Mouse (Mus musculus) T-helper 17 cell (primary cell): ENCODE measurements around the gene 4930452B06Rik.

Experiments used
- in situ Hi-C, 2 experiments: fragments of 300-600 bp; cut with MboI, MseI; formaldehyde crosslinking; loops; 1 replicate in 1 of 2; 2 replicates in 1 of 2; pipeline ENCODE4 v1.15.1; 2025; ENCODE audit warnings: high pct_unique_total_duplicates in 2 of 2

Gene 4930452B06Rik

DNA sequence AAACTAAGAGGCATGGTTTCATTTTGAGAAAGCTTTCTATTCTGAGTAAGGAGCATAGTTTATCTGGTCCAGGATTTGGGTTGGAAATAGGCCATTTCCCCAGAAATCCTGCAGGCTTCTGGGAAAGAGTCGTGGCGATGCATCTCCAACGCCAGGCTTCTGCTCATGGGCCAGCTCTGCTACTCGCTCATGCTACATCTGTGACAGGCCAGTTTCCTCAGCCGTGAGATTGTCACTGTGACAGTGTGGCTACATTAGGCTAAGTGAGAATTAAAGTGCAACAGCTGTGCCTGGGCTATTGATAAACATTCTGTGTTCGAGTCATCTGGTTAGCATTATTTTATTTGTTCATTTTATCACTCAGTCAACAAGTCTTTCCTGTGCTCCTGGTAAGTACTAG is 140.8 kb downstream of the 4930452B06Rik start:
- in situ Hi-C loops, result no loop called here

DNA sequence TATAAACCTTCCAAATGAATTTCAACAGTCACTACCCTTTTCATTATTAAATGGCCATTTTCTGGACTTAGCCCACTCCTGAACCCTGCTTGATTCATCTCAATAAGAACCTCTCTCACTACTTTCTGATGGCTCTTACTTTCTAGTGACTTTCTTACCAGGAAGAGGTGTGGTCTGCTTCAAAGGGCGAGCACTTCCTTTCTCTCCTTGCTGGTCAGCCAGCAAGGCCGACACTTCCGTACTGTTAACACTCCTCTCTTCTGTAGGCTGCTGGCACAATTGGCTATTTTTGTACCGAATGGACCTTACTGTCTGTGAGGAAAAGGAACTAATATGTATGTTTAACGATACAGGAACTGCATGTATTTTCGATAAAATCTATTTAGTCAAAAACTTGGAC is 148.4 kb downstream of the 4930452B06Rik start:
- in situ Hi-C loops, result no loop called here

DNA sequence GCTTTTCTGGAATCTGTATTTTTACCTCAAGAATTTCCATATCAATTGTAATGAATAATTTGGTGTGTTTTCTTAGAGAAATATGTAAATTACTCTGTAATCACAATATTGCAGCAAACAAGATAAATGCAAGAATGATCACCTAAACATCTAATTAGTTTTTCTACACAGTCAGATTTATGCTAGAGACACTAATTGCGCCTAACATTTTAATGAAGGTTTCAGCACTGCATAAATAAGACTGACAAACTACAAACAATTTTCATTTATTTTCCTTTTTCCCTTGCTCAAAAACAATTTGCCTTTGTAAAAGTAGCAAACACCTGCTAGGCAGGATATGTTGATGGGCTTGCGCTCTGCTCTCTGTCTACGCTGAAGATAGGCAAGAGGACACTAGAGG is 152.0 kb downstream of the 4930452B06Rik start:
- in situ Hi-C loops, result no loop called here

DNA sequence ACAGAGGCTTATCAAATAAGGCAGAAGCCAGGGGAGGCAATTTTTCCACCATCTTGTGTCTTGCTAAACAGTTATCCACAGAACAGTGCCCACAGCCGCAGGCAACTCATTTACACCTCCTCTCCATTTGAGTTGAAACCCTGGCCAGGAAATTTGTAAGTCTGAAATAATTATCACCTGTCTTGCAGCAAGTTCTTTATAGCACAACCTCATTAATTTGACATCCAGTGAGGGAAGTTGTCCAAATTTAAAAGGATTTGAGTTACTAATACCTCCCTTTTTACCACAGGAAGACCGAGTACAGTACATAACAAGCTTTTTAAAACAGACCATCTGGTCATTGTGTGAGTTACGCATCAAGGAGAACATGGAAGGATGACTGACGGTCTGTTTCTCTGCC is 154.8 kb downstream of the 4930452B06Rik start:
- in situ Hi-C loops, result no loop called here

DNA sequence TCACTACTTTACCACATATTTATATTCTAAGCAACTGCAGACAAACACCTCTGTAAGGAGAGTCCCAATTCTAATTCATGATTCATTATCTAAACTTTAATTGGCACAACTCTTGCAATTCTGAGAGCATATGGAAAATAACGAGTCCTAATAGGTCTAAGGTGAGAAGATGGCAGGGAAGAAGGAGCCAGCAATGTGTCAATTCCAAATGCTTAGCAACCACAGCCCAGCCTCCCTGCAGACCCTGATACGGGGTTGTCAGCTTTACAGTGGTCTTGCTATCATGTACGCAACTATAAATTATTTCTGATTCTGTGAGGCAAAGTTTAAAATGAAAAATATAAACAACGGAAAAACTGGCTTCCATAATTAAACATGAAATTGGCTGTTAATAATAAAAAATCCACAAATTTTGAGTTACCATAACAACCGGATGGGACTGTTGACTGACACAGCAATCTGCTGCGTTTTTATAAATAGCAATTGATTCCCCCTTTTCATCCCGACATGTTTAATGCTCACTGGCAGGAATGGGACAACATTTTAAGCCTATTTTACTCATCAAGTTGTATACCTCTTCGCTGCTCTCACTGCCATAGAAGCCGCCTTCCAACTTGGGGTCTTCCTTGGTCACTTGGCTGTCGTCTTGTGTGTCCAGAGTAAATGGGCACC is 155.6 kb downstream of the 4930452B06Rik start:
- in situ Hi-C loops, result no loop called here

DNA sequence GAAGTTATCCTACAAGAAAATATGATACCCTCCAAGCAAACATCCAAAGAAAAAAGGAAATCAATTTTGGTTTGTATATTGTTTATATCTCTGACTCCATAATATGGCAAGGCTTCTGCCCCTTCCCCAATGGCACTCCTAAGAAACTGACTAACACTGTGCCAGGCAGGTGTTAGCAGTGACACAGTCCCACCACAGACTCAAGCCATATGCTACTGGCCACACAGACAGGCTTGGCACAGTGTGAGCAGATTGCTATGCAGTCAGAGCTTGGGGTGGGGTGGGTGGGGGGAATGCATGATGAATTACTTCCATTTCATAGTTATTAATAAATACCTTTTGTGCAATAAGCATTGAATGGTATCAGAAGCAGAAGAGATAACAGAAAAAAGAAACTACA is 157.4 kb downstream of the 4930452B06Rik start:
- in situ Hi-C loops, result loop anchor here in 1 of 2 experiments (10.0 kb wide), 1 partner anchor 1026 kb away; no protein-coding TSS in a partner anchor

DNA sequence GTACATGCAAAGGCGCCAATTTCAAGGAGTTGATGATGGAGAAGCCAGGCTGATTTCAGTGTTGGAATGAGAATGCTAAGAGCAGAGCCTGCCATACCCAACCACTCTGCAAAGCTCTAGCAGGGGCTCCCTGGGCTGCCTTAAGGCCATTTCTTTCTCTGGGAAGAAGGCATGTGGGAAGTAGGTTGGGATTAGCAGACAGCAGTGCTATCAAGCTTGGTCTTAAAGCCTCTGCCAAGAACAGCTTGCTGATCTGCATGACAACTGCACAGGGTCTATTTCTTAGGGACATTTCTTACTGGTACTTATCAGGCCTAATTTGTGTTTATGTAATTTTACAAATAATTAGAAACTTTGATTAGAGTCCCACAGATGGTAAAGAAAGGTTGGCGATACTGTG is 161.8 kb downstream of the 4930452B06Rik start:
- in situ Hi-C loops, result loop anchor here in 1 of 2 experiments (10.0 kb wide), 1 partner anchor 1031 kb away; no protein-coding TSS in a partner anchor

DNA sequence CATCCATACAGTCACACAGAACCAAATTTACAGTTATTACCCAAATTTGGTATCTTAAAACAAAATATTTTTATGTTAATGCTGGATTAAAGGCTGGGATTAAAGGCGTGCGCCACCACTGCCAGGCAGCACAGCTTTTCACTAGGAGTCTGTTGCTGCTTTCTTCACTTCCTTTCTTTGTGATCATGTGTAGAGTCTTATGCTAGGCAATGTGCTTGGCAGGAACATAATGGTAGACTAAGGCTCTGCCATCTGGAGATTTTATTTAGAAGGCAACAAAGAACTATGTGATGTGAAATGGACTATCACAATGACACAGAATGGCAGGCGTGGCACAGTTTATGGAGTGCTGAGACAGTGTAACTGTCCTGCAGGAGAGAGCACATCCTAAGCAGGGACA is 162.7 kb downstream of the 4930452B06Rik start:
- in situ Hi-C loops, result loop anchor here in 1 of 2 experiments (10.0 kb wide), 1 partner anchor 1031 kb away; no protein-coding TSS in a partner anchor

DNA sequence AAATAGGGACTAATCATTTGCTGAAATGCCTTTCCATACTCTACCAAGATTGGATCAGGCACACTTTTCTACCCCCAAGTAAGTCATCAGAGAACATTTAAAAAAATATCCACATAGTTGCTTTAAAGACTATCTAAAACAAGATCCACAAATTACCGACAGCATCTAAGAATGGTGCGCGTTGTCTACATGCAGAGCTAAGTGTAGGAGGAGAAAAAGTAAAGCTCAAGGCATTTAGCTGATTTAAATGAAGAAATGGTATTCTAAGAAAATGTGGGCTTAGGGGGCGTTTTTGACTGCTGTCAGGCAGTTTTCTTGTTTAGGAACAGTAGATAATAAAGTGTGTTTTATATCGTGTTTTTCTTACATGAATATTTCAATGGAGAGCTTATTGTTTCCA is 163.5 kb downstream of the 4930452B06Rik start:
- in situ Hi-C loops, result loop anchor here in 1 of 2 experiments (10.0 kb wide), 1 partner anchor 1032 kb away; no protein-coding TSS in a partner anchor

DNA sequence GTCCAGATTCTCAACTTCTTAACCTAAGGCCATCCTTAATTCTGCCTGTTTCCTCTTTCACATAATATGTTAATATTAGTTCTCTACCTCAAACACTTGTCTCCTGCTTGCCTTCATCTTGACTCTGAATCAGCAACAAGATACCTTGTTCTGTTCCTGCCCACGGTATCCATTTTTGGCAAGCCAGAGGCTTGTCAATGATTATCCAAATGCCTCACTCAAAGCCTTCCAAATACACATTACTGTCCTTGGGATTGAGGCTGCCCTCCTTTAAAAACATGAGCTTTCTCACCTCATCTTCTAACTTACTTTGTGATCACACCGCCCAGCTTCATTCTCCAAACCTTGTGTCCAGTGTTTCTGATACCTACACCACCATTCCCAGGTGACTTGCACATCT is 170.3 kb downstream of the 4930452B06Rik start:
- in situ Hi-C loops, result no loop called here

DNA sequence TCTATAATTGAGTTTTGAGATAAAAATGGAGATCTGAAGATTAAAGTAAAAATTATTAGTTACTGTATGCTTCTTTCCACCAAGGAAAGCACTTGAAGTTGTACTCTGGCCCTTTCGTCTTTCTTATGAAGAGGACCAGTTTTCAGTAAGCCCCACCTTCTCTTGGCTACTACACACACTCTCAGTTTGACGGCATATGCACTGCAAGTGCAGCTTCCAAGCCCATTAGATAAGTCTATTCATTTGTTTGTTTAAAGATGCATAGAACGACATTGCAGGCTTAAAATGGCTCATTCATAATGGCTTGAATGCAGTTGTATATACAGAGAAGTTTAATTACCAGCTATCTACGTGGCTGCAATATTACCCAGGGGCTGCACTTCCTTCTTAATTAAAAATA is 171.1 kb downstream of the 4930452B06Rik start:
- in situ Hi-C loops, result no loop called here

DNA sequence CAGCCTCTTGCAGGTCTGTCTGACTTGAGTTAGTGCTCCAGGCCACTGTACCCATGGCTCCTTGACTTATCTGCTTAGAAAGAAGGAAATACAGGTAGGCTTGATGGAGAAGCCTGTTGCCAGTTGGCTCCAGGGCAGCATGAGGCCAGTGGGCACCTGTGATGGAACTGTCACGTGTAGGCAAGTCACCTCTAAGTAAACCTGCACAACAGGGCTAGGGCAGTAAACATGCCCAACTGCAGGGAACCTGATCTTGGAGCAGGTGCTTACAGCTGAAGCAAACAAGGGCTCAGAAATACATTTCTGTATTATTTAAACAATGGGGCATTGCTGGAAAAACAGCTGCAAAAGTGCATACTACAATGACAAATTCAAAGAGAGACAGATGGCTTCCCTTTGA is 171.8 kb downstream of the 4930452B06Rik start:
- in situ Hi-C loops, result no loop called here

DNA sequence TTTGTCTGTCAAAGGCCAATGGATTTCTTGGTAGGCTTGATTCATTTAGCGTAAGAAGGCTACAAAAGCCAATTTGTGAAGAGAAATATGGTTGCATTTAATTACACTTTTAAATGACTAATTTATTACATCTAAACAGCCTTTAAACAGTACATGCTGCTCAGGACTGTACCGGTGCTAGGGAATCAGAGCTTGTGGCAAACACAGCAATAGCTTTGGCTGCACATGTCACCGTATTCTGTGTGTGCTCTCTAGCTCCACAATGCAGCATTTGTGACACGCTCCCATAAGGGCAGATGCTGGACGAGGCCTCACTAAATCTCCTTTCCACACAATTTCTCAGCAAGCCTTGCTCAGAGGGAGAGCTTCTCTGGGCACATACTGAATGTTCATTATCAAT is 187.9 kb downstream of the 4930452B06Rik start:
- in situ Hi-C loops, result no loop called here

DNA sequence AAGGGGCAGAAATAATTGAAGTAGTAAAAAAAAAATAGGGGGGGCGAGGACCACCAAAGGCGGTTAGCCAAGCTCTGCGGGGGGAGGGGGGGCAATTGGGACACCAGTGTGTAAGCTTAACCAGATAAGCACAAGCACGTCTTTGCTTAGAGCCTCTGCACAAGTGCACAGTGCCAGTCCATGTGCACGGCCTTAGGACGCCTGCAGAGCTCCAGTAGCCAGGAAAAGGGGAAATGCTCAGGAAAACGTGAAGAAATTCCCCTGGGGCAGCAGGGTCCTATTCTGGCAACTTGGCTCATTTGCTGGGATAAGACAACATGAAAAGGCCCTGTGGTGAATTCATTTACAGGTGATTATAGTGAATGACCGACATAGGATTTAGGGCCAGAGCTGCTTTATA is 188.7 kb downstream of the 4930452B06Rik start:
- in situ Hi-C loops, result no loop called here

DNA sequence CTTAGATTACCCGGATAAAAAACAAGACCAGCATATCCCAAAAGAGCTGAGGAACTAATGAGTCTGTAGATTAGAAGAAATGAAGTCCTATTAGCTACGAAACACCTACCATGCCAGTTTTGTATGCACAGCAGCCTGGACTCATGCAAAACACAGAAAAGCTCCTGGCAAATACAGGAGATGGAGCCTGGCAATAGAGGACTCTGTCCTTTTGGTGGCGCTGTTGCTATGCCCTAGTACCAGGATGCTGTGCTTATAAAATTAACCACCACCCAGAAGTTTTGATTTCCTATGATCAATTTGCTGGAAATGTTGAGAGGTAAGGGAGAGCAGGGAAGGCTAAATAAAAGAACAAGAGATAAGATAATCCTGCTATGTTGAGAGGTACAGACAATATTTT is 189.4 kb downstream of the 4930452B06Rik start:
- in situ Hi-C loops, result no loop called here

DNA sequence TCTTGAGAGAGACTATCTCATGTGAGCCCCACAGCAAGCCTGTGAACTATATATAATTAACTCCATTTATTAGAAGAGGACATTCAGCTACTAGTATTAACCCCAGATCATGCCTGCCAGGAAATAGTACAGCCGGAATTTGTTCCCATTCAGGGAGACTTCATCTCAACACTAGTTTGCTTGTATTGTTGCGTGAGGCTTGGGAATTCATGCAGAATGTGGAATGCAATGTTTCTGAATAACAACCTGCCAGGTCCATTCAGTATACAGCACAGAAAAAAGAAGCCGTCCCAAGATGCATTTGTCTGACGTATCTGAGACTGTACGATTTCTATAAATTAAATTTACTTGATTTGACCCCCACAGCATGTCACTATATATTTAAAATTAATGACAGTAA is 190.2 kb downstream of the 4930452B06Rik start:
- in situ Hi-C loops, result no loop called here

DNA sequence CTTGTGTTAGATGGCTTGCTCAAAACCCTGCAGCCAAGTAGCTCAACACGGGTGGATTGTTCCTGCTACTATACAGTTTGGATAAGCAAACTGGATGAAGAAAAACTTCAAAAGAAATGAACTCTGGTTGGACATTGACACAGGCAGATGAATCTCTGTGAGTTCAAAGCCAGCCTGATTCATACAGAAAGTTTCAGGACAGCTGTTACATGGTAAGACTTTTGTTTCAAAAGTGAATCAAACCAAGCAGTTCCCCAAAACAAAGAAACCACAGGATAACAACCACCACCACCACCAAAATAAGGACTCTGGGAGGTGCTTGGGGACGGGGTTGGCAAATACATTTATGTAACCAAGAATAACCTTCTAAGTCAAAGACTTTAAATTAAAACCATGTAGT is 193.2 kb downstream of the 4930452B06Rik start:
- in situ Hi-C loops, result no loop called here

DNA sequence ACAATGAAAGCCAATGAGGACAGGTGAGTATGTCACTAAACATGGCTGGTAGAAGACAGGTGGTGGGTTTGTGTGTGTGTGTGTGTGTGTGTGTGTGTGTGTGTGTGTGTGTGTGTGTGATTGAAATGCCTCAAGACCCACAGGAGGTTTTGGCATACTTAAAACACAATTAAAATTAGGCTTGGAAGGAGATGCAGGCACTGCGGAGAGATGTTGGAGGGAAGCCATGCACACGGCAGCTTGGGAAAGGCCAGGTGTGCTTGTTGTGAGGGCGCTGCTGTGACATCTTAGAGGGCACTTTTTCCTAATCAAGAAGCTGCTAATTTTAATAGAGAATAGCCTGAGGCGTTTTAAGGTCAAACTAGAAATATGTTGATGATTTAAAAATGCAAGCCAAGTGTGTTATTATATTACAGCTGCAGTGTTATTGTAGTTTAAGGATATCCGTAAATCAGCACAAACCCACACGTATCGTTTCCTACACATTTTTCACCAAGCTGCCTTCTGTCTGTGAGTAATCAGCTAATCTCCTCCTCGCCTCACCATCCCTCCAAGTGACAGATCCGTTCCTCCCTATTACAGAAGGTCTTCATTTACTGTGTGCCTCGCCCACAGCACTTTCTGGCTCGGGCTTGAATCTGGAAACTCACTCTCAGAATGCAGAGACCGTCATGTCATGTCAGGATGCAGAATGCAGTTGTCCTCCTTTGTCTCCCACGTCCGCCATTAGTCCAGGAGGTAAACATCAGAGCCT is 201.5 kb downstream of the 4930452B06Rik start:
- in situ Hi-C loops, result no loop called here

DNA sequence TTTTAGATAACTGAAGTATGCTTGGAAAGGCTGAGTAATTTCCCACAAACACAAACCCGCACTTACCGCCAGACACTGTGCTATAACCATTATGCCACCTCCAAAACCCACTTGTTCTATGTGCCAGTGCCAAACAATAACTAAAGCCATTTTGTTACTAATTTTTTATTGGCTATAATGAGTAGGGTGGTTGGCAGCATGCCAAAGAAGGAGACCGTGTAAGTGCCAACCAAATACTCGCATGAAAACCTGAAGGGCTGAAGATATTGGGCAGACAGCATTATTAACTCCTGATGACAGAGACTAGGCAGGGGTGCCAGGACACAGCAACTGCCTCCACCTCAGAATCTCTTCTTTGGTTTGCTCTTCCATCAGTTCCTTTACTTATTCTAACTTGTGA is 203.1 kb downstream of the 4930452B06Rik start:
- in situ Hi-C loops, result no loop called here

DNA sequence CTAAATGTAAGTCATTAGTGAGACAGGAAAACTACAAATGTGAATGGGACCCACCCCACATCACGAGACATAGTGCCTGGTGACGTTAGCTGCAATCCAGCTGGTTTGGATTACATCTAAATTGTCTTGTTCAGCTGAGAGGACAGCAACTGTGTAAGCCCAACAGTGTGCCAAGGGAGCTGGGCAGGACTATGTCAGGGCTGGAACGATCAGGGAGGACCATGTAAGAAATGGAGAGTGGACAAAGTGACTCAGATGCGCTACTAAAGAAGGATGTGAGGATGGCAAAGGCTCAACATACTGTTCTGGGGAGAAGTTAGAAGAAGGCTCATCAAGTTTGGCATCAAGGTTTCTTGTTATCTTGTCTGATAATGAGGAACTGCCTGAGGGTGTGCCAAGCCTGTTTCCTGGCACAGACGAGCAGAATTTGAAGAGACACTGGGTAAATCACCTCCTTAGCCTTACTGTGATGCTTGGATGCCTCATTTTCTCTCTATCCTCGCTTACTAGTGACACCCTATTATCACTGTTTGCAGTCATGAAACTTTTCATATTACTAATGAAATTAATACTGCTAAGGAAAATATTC is 203.6 kb downstream of the 4930452B06Rik start:
- in situ Hi-C loops, result no loop called here

DNA sequence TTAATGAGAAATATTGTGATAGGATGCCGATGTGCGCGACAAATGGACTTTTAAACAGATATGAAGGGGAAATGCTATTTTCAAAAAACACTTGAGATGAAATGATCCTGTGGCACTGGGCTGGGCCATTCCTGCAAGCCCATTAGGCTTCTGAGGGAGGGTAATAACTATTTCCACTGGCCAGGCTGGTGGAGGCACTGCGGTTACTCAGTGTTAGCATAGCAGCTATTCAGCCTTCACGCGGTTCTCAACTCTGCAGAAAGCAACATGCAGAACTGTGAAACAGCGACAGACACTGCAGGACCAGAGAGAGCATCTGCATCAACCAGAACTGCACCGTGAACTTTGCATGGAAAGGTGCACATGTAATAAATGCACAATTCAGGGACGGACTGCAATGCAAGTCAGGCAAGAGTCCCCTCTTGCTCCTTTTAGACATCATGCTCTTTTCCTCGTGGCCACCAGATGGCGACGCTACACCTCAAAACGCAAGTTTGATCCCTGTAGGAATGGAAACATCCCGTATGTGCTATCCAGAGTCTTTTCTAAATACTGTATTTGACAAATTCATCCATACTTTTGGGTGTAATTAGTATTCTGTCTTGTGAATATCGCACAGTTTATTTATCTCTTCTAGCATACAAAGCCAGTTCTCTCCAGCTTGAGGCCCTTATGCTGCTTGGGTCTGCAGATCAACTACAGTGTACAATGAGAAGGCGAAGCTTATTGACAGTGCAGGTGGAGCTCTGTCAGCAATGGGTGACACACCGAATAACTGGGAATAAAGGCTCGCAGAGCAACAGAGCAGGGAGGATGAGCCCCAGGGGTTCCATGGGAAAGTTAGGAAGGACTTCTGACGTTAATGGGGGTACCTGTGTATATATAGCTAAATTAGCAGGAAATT is 205.6 kb downstream of the 4930452B06Rik start:
- in situ Hi-C loops, result no loop called here
